Mouse (Mus musculus): ENCODE results near the gene Nploc4. TPM values are rescaled to one million over a fixed set of nuclear protein-coding genes. Genes with fewer than 3 reads are reported as not detected.
A peak's percentile ranks its signal among the peaks of the same experiment; 100 is the strongest.

Nploc4 gene
- total RNA-seq (2021) = 10 to 100 TPM; 67.9 to 72.7 TPM
- long read RNA-seq, experiment 1, full-length matches to known transcripts = 13 of 31 reads
- long read RNA-seq, experiment 1, partial matches to known transcripts = 3 of 31 reads
- long read RNA-seq, experiment 1, other reads (novel, unspliced or antisense) = 15 of 31 reads
- long read RNA-seq, experiment 2, full-length matches to known transcripts = 30 of 66 reads
- long read RNA-seq, experiment 2, partial matches to known transcripts = 5 of 66 reads
- long read RNA-seq, experiment 2, other reads (novel, unspliced or antisense) = 31 of 66 reads

- DNase-seq = peak; percentile 86
These were observed at the start of gene Nploc4 for GRCm38 (mm10) chr11:120437152-120437856. Gene Nploc4 (minus strand): TSS chr11:120437708.

- DNase-seq = no peak
These were observed 47.7 kb upstream of the Nploc4 start for GRCm38 (mm10) chr11:120485251-120485650.

GRCm38 (mm10) chr11:120484265-120484981 lies 46.9 kb upstream of the Nploc4 start, which contains the start of gene Mrpl12:
Gene Mrpl12 (plus strand): TSS chr11:120484613.
- peak; percentile 85 for DNase-seq

- DNase-seq = no peak
These were observed 46.0 kb upstream of the Nploc4 start for GRCm38 (mm10) chr11:120483448-120483934.

GRCm38 (mm10) chr11:120472052-120472451 lies 34.5 kb upstream of the Nploc4 start:
- DNase-seq = no peak

GRCm38 (mm10) chr11:120467736-120468092 lies 30.2 kb upstream of the Nploc4 start:
- DNase-seq = no peak

GRCm38 (mm10) chr11:120467051-120467735 lies 29.7 kb upstream of the Nploc4 start, which contains the start of gene Arl16:
Gene Arl16 (minus strand): TSS chr11:120467607.
- DNase-seq = peak; percentile 92

GRCm38 (mm10) chr11:120465521-120465920 lies 28.0 kb upstream of the Nploc4 start:
- DNase-seq = no peak

GRCm38 (mm10) chr11:120464365-120464764 lies 26.9 kb upstream of the Nploc4 start:
- DNase-seq = no peak

GRCm38 (mm10) chr11:120463536-120463935 lies 26.0 kb upstream of the Nploc4 start:
- no peak for DNase-seq

- DNase-seq = no peak
These were observed 21.5 kb upstream of the Nploc4 start for GRCm38 (mm10) chr11:120458847-120459597.

- peak; percentile 75 for DNase-seq
These were observed 20.6 kb upstream of the Nploc4 start, which contains the start of the genes Oxld1 and Ccdc137 for GRCm38 (mm10) chr11:120457772-120458751. Gene Oxld1 (minus strand): TSS chr11:120458068. Gene Ccdc137 (plus strand): TSS chr11:120458115.

- DNase-seq = no peak
These were observed 19.9 kb upstream of the Nploc4 start for GRCm38 (mm10) chr11:120457370-120457769.

GRCm38 (mm10) chr11:120455413-120455812 lies 17.9 kb upstream of the Nploc4 start:
- no peak for DNase-seq

- DNase-seq = no peak
These were observed 17.5 kb upstream of the Nploc4 start for GRCm38 (mm10) chr11:120454965-120455364.

GRCm38 (mm10) chr11:120453306-120453705 lies 15.8 kb upstream of the Nploc4 start, which contains the start of gene Pde6g:
Gene Pde6g (minus strand): TSS chr11:120453500.
- no peak for DNase-seq

- DNase-seq = no peak
These were observed 14.7 kb upstream of the Nploc4 start for GRCm38 (mm10) chr11:120452246-120452645.

- no peak for DNase-seq
These were observed 9.7 kb upstream of the Nploc4 start for GRCm38 (mm10) chr11:120447179-120447578.

- DNase-seq = no peak
These were observed 8.0 kb upstream of the Nploc4 start for GRCm38 (mm10) chr11:120445475-120445874.

- DNase-seq = no peak
These were observed 6.6 kb upstream of the Nploc4 start for GRCm38 (mm10) chr11:120444106-120444505.
